Mouse (Mus musculus): Measurements from ENCODE around the gene Ppcs.

The Ppcs gene

GRCm38 (mm10) chr4:119422294-119422964 is at the start of gene Ppcs, which contains the start of gene Zmynd12:
Gene Ppcs, minus strand, starts transcription at chr4:119422420.
Gene Zmynd12, plus strand, starts transcription at chr4:119422814.
- DNase-seq (ENCODE audit: low read depth, low spot score) = peak; percentile 91

GRCm38 (mm10) chr4:119467720-119468380 is 45.6 kb upstream of the Ppcs start:
- no peak for DNase-seq (ENCODE audit: low read depth, low spot score)

GRCm38 (mm10) chr4:119465841-119466240 is 43.6 kb upstream of the Ppcs start:
- no peak for DNase-seq (ENCODE audit: low read depth, low spot score)

GRCm38 (mm10) chr4:119463756-119464419 is 41.7 kb upstream of the Ppcs start:
- no peak for DNase-seq (ENCODE audit: low read depth, low spot score)

DNA sequence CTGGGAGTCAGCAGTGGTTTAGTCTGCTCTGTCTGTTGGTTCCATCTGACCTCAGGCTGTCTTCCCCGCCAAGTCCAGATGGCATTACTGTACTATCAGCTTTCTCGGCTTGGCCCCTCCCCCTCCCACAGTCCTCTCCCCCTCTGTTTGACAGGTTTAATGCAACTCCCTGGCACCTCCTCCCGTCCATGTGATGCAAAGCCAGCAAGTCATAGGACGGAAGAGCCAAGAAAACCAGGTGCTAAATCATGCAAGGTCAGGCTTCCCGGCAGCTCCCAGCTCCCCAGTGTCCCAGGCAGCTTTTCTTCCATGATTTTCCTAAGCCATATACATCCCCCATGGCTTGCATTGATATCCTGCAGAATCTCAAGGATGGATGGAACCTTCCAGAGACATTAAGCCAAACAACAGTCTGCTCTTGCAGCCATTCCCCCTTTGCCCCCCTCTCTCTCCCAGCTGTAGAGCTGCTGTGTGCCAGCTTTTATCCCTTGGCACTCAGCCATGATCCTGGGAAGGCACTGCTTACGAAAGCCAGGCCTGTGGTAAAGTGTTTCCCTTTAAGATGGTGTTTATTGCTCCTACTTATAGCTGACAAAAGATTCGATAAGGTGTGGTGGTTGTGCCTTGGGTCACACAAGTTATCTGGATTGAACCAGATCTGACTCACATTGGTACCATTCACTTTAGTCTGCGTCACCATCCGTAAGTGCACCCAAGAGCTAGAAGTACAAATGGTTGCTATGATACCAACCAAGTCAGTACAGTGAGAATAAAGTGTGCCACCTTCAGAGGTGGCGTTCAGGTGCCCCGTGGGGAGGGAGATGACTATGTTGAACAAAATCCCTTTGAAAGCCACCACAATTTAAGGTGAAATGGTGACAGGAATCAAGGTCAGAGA is 40.9 kb upstream of the Ppcs start:
- no peak for DNase-seq (ENCODE audit: low read depth, low spot score)

- no peak for DNase-seq (ENCODE audit: low read depth, low spot score)
These were observed 40.2 kb upstream of the Ppcs start for GRCm38 (mm10) chr4:119462457-119462856.

DNA sequence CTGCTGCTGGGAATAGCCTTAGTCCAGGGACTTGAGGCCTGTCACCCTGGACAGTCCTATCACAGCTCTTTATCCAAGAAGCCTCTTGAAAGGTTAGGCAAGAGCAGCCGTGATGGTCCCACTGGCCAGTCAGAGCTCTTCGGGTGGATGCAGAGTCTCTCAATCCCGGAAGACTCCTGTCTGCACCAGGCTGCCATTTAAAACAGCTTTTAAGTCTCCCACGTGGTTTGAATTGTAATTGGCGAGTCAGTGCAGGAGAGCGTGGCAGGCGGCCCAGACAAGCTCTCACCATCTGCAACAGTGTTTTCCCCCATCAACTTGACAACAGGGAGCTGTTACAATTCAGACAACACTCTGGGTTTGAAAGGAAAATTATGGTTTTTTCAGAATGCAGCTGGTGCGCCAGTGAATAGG is 38.5 kb upstream of the Ppcs start:
- DNase-seq (ENCODE audit: low read depth, low spot score) = no peak

DNA sequence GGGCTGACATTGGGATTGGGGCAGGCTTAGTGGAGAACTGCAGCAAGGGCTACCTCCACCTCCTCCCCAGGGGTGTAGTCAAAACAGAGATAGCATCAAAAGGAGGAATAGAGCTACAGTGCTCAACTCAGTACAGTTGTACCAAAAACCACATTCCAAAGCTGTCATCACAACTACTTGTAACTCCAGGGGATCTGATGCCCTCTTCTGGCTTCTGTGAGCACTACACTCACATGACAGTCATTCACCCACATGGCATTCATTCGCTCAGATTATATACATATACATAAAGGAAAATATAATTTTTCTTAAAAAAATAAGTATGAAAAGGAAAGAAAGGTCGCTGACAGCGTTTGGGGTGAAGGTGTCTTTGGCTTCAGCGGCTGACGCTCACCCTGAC is 38.1 kb upstream of the Ppcs start:
- no peak for DNase-seq (ENCODE audit: low read depth, low spot score)

DNA sequence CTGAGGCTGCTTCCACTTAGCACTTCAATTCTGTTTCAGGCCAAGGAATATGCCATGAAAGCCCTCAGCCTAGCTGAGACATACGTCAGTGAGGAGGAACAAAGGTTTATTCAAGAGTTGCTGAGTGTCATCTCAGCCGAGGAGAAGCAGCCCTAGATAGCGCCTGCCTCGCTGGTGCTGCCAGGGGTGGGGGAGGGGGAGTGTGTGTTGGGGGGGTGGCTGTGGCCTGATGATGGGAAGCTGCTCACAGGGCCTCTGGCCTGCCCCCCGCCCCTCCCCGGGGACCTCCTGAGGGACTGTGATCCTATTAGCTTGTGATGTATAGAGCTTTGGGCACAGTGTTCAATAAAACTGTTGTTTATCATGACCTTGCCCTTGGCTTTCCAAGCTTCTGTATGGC is 31.3 kb upstream of the Ppcs start:
- no peak for DNase-seq (ENCODE audit: low read depth, low spot score)

DNA sequence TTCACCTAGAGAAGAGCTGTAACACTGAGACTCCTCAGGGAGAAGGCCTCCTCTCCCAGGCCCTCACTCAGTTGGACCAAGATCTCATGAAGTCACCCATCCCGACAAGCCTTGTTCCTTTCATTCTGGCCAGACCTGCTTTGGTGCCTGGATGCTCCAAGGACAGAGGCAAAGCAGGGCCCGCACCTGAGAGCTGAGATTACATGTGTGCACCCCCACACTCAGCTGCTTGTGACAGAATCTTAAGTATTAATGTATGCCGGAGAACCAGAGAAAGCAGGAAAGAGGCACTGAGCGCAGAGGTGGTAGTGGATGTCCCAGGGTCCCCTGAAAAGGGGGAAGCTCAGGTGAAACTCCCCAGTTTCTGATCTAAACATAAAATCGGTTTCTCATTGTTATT is 30.9 kb upstream of the Ppcs start:
- no peak for DNase-seq (ENCODE audit: low read depth, low spot score)

- no peak for DNase-seq (ENCODE audit: low read depth, low spot score)
These were observed 28.2 kb upstream of the Ppcs start for GRCm38 (mm10) chr4:119450436-119450835.

- DNase-seq (ENCODE audit: low read depth, low spot score) = no peak
These were observed 25.6 kb upstream of the Ppcs start for GRCm38 (mm10) chr4:119447786-119448185.

DNA sequence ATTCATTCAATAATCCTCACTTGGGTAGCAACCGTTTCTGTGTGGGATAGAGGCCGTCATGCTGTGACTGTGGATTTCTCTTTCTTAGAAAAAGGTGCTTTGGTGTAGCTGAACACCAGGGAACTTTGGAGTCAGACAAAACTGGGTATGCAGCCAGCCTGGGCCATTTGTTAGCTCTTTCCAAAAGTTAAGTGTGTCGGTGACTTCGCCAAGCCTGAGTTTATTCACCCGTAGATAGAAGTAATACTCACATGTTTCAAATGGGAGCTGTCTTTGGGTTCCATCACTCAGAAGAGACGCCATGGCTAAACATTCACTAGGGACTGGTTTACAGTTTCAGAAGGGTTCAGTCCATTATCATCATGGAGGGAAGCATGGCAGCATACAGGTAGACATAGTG is 25.0 kb upstream of the Ppcs start:
- DNase-seq (ENCODE audit: low read depth, low spot score) = no peak

DNA sequence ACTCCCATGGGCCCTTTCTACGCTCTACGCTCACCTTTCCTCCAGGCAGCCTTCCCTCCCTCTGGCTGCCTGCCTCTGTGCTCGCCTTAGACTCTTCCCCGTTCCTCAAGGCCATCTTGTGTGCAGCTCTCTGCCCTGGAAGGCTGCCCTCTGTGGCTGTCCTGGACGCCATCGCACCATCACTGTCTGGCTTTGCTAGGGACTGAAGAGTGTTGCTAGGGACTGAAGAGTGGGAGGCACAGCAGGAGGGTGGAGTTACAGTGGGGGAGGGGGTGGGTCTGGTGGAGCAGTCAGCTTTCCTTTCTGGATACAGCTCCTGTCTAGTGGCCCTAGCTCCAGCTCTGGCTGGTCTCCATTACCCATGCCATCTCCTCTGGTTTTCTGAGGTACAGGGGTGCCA is 20.3 kb upstream of the Ppcs start:
- no peak for DNase-seq (ENCODE audit: low read depth, low spot score)

- no peak for DNase-seq (ENCODE audit: low read depth, low spot score)
These were observed 19.6 kb upstream of the Ppcs start for GRCm38 (mm10) chr4:119441836-119442235.

DNA sequence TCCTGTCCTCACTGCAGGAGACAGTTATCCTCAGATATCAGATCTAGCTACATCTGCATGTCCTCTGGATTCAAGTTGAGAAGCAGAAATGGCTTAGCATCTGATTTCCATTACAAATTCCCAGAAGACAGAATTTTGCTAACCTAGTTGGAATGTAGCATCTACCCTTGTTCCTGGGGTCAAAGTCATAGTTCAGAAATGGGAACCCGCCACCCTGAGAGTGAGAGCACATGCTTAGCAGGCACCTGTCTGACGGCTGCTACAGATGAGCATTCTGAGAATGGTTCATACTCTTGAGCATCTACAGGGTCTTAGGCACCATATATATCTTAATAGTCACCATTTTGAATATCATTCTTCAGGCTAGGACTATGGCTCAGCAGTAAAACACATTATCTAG is 15.7 kb upstream of the Ppcs start:
- DNase-seq (ENCODE audit: low read depth, low spot score) = no peak

- DNase-seq (ENCODE audit: low read depth, low spot score) = no peak
These were observed 8.5 kb upstream of the Ppcs start for GRCm38 (mm10) chr4:119430678-119431077.

GRCm38 (mm10) chr4:119427680-119428079 is 5.5 kb upstream of the Ppcs start:
- no peak for DNase-seq (ENCODE audit: low read depth, low spot score)

DNA sequence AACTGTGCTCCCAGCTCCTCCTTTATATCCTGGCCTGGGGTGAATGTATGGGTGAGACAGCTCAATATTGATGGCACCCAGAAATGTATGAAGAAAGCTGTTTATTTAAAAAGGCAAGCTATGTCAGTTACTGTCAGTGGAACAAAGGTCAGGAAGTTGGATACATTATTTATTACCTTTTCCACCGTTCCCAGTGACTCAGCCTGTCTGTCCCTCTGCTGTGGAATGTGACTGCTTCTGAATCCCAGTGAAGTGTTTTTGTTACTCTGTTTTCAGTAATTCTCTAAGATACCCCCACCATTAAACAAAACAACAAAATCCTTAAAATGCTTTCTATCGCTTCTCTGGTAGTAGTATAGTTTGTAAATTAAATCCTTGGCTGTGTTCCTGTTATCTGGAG is 3.4 kb upstream of the Ppcs start:
- DNase-seq (ENCODE audit: low read depth, low spot score) = no peak

DNA sequence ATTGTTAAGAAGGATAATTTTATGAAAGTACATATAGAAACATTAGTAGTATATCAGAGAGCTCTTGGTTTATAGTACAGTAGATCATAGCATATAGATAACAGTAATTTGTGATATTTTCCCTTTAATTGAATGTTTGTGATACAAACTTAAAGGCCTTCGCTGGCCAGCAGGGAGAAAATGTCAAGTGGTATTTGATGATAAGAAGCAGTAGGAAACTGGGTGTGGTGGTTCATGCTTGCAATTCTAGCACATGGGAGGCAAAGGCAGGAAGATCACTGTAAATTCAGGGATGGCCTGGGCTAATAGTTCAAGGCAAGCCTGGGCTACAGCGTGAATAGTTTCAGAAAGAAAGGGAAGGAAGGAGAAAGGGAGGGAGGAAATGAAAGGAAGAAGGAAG is 2.9 kb upstream of the Ppcs start:
- no peak for DNase-seq (ENCODE audit: low read depth, low spot score)

- no peak for DNase-seq (ENCODE audit: low read depth, low spot score)
These were observed 313 bp downstream of the Ppcs start for GRCm38 (mm10) chr4:119421921-119422293.

GRCm38 (mm10) chr4:119421191-119421590 is 1.0 kb downstream of the Ppcs start:
- no peak for DNase-seq (ENCODE audit: low read depth, low spot score)

Data from WW6 (cell line).